In the genomic region with DNA sequence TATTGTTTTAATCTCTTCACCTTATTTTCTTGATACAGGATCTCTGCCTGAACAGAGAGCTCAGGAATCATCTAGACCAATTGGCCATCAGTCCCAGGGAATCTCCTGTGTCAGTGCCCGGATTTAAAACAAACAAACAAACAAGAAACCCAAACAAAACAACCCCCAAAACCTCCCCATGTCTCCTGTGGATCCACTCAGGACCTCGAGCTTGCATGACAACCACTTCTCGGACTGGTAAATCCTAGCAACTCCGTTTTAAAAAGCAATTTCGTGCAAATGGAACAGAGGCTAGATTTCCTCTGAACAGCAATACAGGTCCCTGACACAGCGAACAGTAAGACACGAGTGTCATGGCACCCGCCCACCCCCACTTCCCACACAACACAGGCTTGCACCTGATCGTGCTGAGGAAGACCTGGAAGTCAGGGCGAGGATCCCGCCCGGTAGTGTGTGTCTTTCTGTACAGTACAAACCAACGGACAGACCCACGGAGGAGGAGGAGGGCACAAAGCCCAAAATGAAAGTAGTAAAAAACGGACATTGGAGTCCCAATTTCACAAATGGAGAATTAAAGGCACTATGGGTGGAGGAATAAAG, we compare ENCODE assay signal across 9 mouse cellular contexts. TPM values are rescaled to one million over a fixed set of nuclear protein-coding genes. Genes with fewer than 3 reads are reported as not detected.
DNase-seq lines count a peak whose midpoint lies in the region; ATAC-seq and TF ChIP-seq lines count a peak whose summit lies in the region.
"Had no signal": no experiment of that assay in that cellular context is flagged by ENCODE, and none has a peak within 500 bp of the region (broad histone marks: within the 10 kb centered on the region; RNA-seq: fewer than 3 reads in every experiment).

No protein-coding gene starts in this region.

- H3K27me3 ChIP-seq in heart, embryonic 12.5 days (replicated peaks) = peaks cover 62% of the 10 kb centered on the region
- peaks cover 90% of the 10 kb centered on the region for H3K27me3 ChIP-seq in embryonic facial prominence, embryonic 10.5 days (replicated peaks; ENCODE audit: low read depth, poor library complexity, severe bottlenecking)
- peaks cover 32% of the 10 kb centered on the region for H3K27me3 ChIP-seq in hindbrain, postnatal 0 days (ENCODE audit: insufficient read depth, low read length)
- H3K27me3 ChIP-seq in lung, postnatal 0 days (replicated peaks; ENCODE audit: insufficient read depth, low read length) = peaks cover 35% of the 10 kb centered on the region

- TF ChIP-seq EP300 in lung, postnatal 0 days (IDR thresholded peaks at IDR 0.05) = no peak

- H3K27ac ChIP-seq in heart, embryonic 12.5 days (ENCODE audit: poor library complexity, severe bottlenecking) = no peak overlapping the region
- no peak overlapping the region for H3K27ac ChIP-seq in embryonic facial prominence, embryonic 10.5 days (replicated peaks)
- no peak overlapping the region for H3K27ac ChIP-seq in hindbrain, postnatal 0 days
- H3K27ac ChIP-seq in lung, postnatal 0 days (ENCODE audit: low read length) = no peak overlapping the region

- WGBS in heart, embryonic 12.5 days = 2% methylated on average over 15 of the region's 15 CpGs
- under 1% methylated on average over 15 of the region's 15 CpGs for WGBS in embryonic facial prominence, embryonic 10.5 days
- 2% methylated on average over 15 of the region's 15 CpGs for WGBS in hindbrain, postnatal 0 days
- WGBS in lung, postnatal 0 days = 2% methylated on average over 15 of the region's 15 CpGs

- H3K4me2 ChIP-seq in heart, embryonic 12.5 days = peak overlapping the region; percentile 98
- peak overlapping the region; percentile 68 for H3K4me2 ChIP-seq in hindbrain, postnatal 0 days (ENCODE audit: low read depth, low read length)
- H3K4me2 ChIP-seq in lung, postnatal 0 days (replicated peaks; ENCODE audit: low read depth, low read length) = peak overlapping the region; percentile 95

- H3K36me3 ChIP-seq in heart, embryonic 12.5 days = no peaks in the 10 kb centered on the region
- no peaks in the 10 kb centered on the region for H3K36me3 ChIP-seq in embryonic facial prominence, embryonic 10.5 days (replicated peaks)
- no peaks in the 10 kb centered on the region for H3K36me3 ChIP-seq in hindbrain, postnatal 0 days (ENCODE audit: insufficient read depth, low read length)
- no peaks in the 10 kb centered on the region for H3K36me3 ChIP-seq in lung, postnatal 0 days (ENCODE audit: insufficient read depth, low read length)

- ATAC-seq in heart, embryonic 12.5 days (ENCODE audit: insufficient number of reproducible peaks, low FRiP score) = no peak
- ATAC-seq in hindbrain, postnatal 0 days = no peak
- no peak for ATAC-seq in lung, postnatal 0 days

- H3K4me3 ChIP-seq in heart, embryonic 12.5 days = peak overlapping the region; percentile 52
- peak overlapping the region; percentile 61 for H3K4me3 ChIP-seq in embryonic facial prominence, embryonic 10.5 days
- H3K4me3 ChIP-seq in hindbrain, postnatal 0 days (ENCODE audit: low read length) = peak overlapping the region; percentile 46
- H3K4me3 ChIP-seq in lung, postnatal 0 days (ENCODE audit: low read depth, low read length) = peak overlapping the region; percentile 54

- no peaks in the 10 kb centered on the region for H3K9me3 ChIP-seq in heart, embryonic 12.5 days (replicated peaks)
- no peaks in the 10 kb centered on the region for H3K9me3 ChIP-seq in embryonic facial prominence, embryonic 10.5 days
- no peaks in the 10 kb centered on the region for H3K9me3 ChIP-seq in hindbrain, postnatal 0 days (ENCODE audit: low read length)
- H3K9me3 ChIP-seq in lung, postnatal 0 days (ENCODE audit: low read length) = no peaks in the 10 kb centered on the region

- DNase-seq in heart, postnatal 25 days (ENCODE audit: low spot score) = no peak
- peak; percentile 47 for DNase-seq in embryonic facial prominence, embryonic 10.5 days (ENCODE audit: low spot score)
- DNase-seq in hindbrain, postnatal 0 days (ENCODE audit: low spot score) = no peak
- no peak for DNase-seq in lung, postnatal 0 days (ENCODE audit: low spot score)
- DNase-seq in thymus, postnatal 14 days = peak; percentile 29
- no peak for DNase-seq in gastrocnemius, adult 18-20 months (ENCODE audit: low spot score)
- no peak for DNase-seq in spleen, postnatal 4 days (ENCODE audit: low spot score in 2 of 2)

- H3K9ac ChIP-seq in heart, embryonic 12.5 days = peak overlapping the region; percentile 62; the same call in 1 of the 2 replicates
- H3K9ac ChIP-seq in hindbrain, postnatal 0 days (replicated peaks; ENCODE audit: low read length) = no peak overlapping the region; the same call in 1 of the 2 replicates
- H3K9ac ChIP-seq in lung, postnatal 0 days (replicated peaks; ENCODE audit: low read depth) = 0 out of 2 replicates have a peak overlapping the region, but pooled peaks have one; percentile 5

- intact Hi-C loops in heart, postnatal 25 days (cut with DNase I) = no loop called here

- H3K4me1 ChIP-seq in heart, embryonic 12.5 days (replicated peaks) = peaks cover 26% of the 10 kb centered on the region
- peaks cover 43% of the 10 kb centered on the region for H3K4me1 ChIP-seq in embryonic facial prominence, embryonic 10.5 days
- H3K4me1 ChIP-seq in hindbrain, postnatal 0 days (ENCODE audit: insufficient read depth, low read length) = peaks cover 15% of the 10 kb centered on the region; the same call in 1 of the 2 replicates
- H3K4me1 ChIP-seq in lung, postnatal 0 days (ENCODE audit: insufficient read depth, low read depth, low read length) = peaks cover 10% of the 10 kb centered on the region; the same call in 1 of the 2 replicates

- TF ChIP-seq CTCF in hindbrain, postnatal 0 days (IDR thresholded peaks at IDR 0.05; ENCODE audit: low read depth) = no peak
- no peak for TF ChIP-seq CTCF in lung, postnatal 0 days (IDR thresholded peaks at IDR 0.05)

RNA-seq across cellular contexts. Expression of a gene that starts 0.7 kb away (rescaled TPM):
- 0.13 and 0.17 TPM in 2 replicates for polyA plus RNA-seq in heart, embryonic 12.5 days (2016; fragmentation: Nextera tagmentation; extraction: Ambion mirVana)
- under 1 TPM; 0.42 to 0.59 TPM for total RNA-seq in heart, postnatal 25 days (2021)
- 0.15 TPM in 1 of 2 replicates, not detected in the other for polyA plus RNA-seq in embryonic facial prominence, embryonic 10.5 days (2016; fragmentation: Nextera tagmentation; extraction: Ambion mirVana)
- 1.2 and 1.4 TPM in 2 replicates for total RNA-seq in hindbrain, postnatal 0 days (2014; rRNA removed)
- polyA plus RNA-seq in hindbrain, postnatal 0 days (2015; fragmentation: Nextera tagmentation; extraction: Ambion mirVana) = 0.83 and 1.1 TPM in 2 replicates
- polyA plus RNA-seq in lung, postnatal 0 days (2015; fragmentation: Nextera tagmentation; extraction: Ambion mirVana) = 6.6 and 8.3 TPM in 2 replicates
- total RNA-seq in gastrocnemius, adult 18-20 months (2021) = under 1 TPM in 1 of 2 experiments, not detected in 1; 0.14 TPM
- polyA plus RNA-seq: large intestine, adult 2 months had no signal

RNA-seq across cellular contexts. Expression of a gene that starts 2.9 kb away (rescaled TPM):
- 26.0 and 26.8 TPM in 2 replicates for polyA plus RNA-seq in heart, embryonic 12.5 days (2016; fragmentation: Nextera tagmentation; extraction: Ambion mirVana)
- 10 to 100 TPM; 88.1 to 93.4 TPM for total RNA-seq in heart, postnatal 25 days (2021)
- 18.8 and 19.1 TPM in 2 replicates for polyA plus RNA-seq in embryonic facial prominence, embryonic 10.5 days (2016; fragmentation: Nextera tagmentation; extraction: Ambion mirVana)
- total RNA-seq in hindbrain, postnatal 0 days (2014; rRNA removed) = 15.3 and 19.2 TPM in 2 replicates
- polyA plus RNA-seq in hindbrain, postnatal 0 days (2015; fragmentation: Nextera tagmentation; extraction: Ambion mirVana) = 54.5 and 58.4 TPM in 2 replicates
- polyA plus RNA-seq in lung, postnatal 0 days (2015; fragmentation: Nextera tagmentation; extraction: Ambion mirVana) = 16.4 and 16.6 TPM in 2 replicates
- total RNA-seq in gastrocnemius, adult 18-20 months (2021) = 10 to 100 TPM; 74.1 to 79.0 TPM

RNA-seq across cellular contexts. Expression of a gene that starts 18.1 kb away (rescaled TPM):
- not detected in 2 replicates for polyA plus RNA-seq in heart, embryonic 12.5 days (2016; fragmentation: Nextera tagmentation; extraction: Ambion mirVana)
- total RNA-seq in heart, postnatal 25 days (2021) = under 1 TPM in 1 of 2 experiments, not detected in 1; 0.08 TPM
- polyA plus RNA-seq in embryonic facial prominence, embryonic 10.5 days (2016; fragmentation: Nextera tagmentation; extraction: Ambion mirVana) = 0.47 TPM in 1 of 2 replicates, not detected in the other
- not detected in 2 replicates for total RNA-seq in hindbrain, postnatal 0 days (2014; rRNA removed)
- polyA plus RNA-seq in hindbrain, postnatal 0 days (2015; fragmentation: Nextera tagmentation; extraction: Ambion mirVana) = not detected in 2 replicates
- 0.10 and 0.20 TPM in 2 replicates for polyA plus RNA-seq in lung, postnatal 0 days (2015; fragmentation: Nextera tagmentation; extraction: Ambion mirVana)
- not detected for total RNA-seq in gastrocnemius, adult 18-20 months (2021)

Comparison
In these comparisons a context has a peak if more than half of its experiments do, and no peak if none do; other contexts are left out.
1. DNase-seq: peak in embryonic facial prominence, embryonic 10.5 days (single experiment) and thymus, postnatal 14 days (single experiment); none in heart, postnatal 25 days (single experiment), hindbrain, postnatal 0 days (single experiment), lung, postnatal 0 days (single experiment), gastrocnemius, adult 18-20 months (single experiment) and spleen, postnatal 4 days (0 of 2).
2. Peak in every context shown above with its lines, with median percentiles within 50 percentile points of each other: H3K4me2 ChIP-seq and H3K4me3 ChIP-seq.